Mouse (Mus musculus): ENCODE measurements at regions not wholly inside any gene's neighbourhood (a gene's known extent, or its start where the extent isn't known, plus 50 kb on each side); places are given as distances from the start of the nearest gene placed in this dataset.

DNA sequence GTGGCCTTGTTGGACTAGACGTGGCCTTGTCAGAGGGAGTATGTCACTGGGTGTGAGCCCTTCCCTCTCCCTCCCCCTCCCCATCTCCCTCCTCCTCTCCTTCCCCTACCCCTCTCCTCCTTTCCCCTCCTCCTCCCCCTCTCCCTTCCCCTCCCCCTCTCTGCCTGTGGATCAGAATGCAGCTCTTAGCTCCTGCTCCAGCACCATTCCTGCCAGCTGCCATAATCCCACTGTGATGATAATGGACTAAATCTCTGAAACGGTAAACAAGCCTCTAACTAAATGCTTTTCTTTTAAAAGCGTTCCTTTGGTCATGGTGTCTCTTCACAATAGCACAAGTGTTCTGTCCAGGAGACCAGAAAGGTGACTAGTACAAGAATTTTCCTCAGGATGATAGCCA is 573.1 kb upstream of the Gm19410 start:
- TF ChIP-seq POLR2A (IDR thresholded peaks at IDR 0.05; ENCODE audit: low read depth, low read length), result no peak
- no peak for TF ChIP-seq CTCF (IDR thresholded peaks at IDR 0.05; ENCODE audit: extremely low read depth, insufficient read length, insufficient replicate concordance, low read depth, low read length)
